Mouse (Mus musculus) embryonic facial prominence, embryonic 10.5 days (tissue): ENCODE data around the gene Adarb2. TPM values are rescaled to one million over a fixed set of nuclear protein-coding genes. Genes with fewer than 3 reads are reported as not detected.

ENCODE experiments used
- DNase-seq: peaks from one replicate; pipeline ENCODE4 v3.0.0-alpha.2; 2017; ENCODE audit warnings: low spot score
- H3K27ac ChIP-seq: fragments of 300-500 bp; sonication (generic); replicated peaks from 2 replicates; pipeline ENCODE4 v1.5.1; 2016; ENCODE audit warnings: mild to moderate bottlenecking
- H3K27me3 ChIP-seq: fragments of 300-500 bp; sonication (generic); replicated peaks from 2 replicates; pipeline ENCODE4 v1.6.1; 2016; ENCODE audit warnings: low read depth, mild to moderate bottlenecking; ENCODE audit not compliant: poor library complexity, severe bottlenecking
- H3K36me3 ChIP-seq: fragments of 300-500 bp; sonication (generic); replicated peaks from 2 replicates; pipeline ENCODE4 v1.6.1; 2016; ENCODE audit warnings: mild to moderate bottlenecking, moderate library complexity
- H3K4me1 ChIP-seq: fragments of 300-500 bp; sonication (generic); 2 replicates; pipeline ENCODE4 v1.6.1; 2016
- H3K4me3 ChIP-seq: fragments of 300-500 bp; sonication (generic); 2 replicates; pipeline ENCODE4 v1.5.1; 2016; ENCODE audit warnings: mild to moderate bottlenecking, moderate library complexity
- H3K9me3 ChIP-seq: fragments of 300-500 bp; sonication (generic); 2 replicates; pipeline ENCODE4 v1.6.1; 2016; ENCODE audit warnings: mild to moderate bottlenecking
- WGBS: fragments of 180-500 bp; shearing (Covaris S2); methylation state at CpG from one replicate; pipeline ENCODE4 v1.1.7; 2016; 5-methylcytosine and 5-hydroxymethylcytosine counted together
- polyA plus RNA-seq: library from polyadenylated mRNA; unstranded; fragments of >200 nt; fragmentation: Nextera tagmentation; extraction: Ambion mirVana; gene quantifications from 2 replicates; pipeline ENCODE4 v1.2.1, GENCODE M21; 2016

Gene Adarb2
- polyA plus RNA-seq, 1 experiment from 2014 or later = 2.6 TPM

DNA sequence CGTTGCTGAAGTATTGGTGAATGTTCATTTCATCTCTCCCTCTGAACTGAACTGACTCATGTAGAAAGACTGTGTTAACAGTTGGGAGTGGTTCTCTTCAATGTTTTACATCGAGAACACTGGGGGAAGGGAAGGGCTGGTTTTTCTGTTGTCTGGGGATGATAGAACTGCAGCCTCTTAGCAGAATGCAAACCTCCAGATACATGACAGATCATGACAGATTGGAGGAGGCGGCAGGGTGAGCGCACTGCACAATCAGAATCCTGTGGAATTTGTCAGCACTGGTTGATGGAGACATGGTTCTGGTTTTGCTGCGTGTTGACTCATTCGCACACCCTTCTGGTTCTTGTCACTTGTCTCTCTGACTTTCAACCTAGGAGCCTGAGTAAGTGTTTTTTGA, 203.4 kb downstream of the Adarb2 start:
- 88% methylated on average over 6 of the region's 6 CpGs for WGBS
- Histone ChIP-seq H3K36me3 (no peaks in the 10 kb centered on the region), H3K9me3 (no peaks in the 10 kb centered on the region), H3K4me1 (no peaks in the 10 kb centered on the region), H3K4me3 (no peak overlapping the region), H3K27me3 (no peaks in the 10 kb centered on the region), H3K27ac (no peak overlapping the region)
- DNase-seq = no peak

DNA sequence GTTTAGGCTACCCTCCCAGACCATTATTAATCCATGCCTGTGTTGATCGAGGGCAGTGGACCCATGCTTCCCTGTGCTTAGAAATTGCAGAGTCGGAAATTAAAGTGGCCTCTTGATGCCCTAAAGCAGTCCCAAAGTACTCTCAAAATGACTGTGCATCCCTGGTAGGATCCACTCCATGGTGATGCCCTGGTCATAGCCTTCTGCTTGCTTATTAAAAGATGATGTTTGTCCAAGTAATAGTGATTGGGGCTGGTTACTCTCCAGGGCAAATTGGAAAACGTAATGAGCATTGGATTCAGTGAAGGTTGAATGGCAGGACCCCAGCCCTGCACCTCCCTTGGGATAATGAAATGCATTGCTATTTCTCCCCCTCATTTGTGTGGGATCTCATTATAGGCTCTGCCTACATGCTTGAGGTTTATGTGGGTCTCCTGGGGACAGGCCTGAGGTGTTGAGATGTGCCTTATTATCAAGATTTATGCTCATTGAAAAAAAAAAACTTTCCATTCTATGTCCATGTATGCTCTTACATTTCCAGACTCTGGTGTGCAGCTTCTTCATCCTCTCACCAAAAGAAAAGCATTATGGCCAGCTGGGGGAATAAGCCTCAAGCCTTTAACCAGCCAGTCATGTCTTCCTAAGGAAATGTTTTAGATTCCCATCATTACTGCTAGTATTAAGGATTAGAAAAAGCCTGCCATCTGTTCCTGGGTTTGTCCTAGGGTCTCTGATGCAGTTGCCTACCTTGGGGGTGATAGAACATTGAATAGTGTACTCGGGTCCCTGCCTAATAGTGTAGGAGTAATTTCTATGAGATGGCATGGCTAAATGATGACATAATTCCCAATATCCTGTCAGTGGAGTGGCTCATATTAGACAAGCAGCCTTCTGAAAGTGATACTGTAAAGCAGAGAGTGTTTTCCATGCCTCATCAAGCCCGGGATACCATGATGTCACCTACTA, 208.0 kb downstream of the Adarb2 start:
- Histone ChIP-seq H3K9me3 (no peaks in the 10 kb centered on the region), H3K36me3 (no peaks in the 10 kb centered on the region), H3K4me1 (no peaks in the 10 kb centered on the region), H3K27ac (no peak overlapping the region), H3K4me3 (no peak overlapping the region), H3K27me3 (no peaks in the 10 kb centered on the region)
- 75% methylated on average over 5 of the region's 5 CpGs for WGBS
- DNase-seq = no peak

DNA sequence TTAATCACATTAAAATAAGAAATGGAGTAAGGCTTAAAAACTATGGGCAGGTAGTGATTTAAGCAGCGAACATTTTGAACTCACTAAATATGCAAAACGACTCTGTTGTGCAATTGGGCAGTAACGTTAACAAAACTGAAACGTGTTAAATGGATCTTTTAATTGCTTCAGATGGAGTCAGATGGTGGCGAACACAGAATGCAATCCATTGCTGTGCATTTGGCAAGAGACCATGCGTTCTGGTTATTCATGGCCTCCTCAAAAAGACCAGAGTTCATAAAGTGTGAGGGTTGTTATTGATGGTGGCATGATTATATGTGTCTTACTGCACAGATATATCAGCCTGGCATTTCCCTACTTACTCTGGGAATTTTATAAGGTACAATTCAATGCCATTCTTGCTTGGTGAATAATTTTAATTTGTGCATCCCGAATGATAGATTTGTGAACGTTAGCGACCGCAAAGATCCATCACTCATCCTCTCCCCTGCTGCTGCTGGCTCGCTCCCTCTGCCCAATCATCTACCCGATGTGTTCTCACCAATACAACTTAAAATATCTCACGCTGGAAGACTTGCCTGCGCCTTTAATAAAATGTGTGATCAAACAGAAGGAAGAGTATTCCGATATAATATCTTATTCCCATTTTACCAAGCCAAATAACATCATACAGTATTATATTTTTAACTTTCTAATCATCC, 221.5 kb downstream of the Adarb2 start:
- no peaks in the 10 kb centered on the region for H3K36me3 ChIP-seq
- no peak overlapping the region for H3K4me3 ChIP-seq
- no peak for DNase-seq
- no peak overlapping the region for H3K27ac ChIP-seq
- no peaks in the 10 kb centered on the region for H3K4me1 ChIP-seq
- WGBS = 92% methylated on average over 15 of the region's 15 CpGs
- H3K9me3 ChIP-seq = no peaks in the 10 kb centered on the region
- H3K27me3 ChIP-seq = no peaks in the 10 kb centered on the region

DNA sequence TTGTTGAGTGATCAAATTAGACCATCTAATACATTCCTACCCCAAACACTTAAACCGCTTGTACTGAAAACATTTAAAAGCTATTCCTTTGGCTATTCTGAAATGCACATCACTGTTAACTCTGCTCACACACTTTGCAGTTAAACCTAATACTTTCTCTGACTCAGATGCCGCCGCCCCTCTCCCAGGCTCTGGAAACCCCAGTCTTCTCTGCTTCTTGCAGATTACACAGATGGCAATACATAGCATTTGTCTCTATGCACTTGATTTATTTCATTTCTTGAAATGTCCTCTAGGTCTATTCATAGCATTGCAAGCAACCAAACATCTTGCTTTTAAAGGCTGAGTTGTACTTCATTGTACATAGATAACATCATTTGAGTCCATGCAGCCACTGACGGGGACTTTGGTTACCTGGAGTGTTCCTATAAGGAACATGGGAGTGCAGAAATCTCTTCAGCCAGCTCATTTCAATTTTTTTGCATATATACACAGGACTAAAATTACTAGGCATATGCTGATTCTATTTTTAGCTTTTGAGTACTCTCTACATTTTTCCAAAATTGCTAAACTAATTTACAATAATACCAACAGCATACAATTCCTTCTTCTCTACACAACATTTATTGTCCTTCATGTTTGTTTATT, 236.6 kb downstream of the Adarb2 start:
- no peaks in the 10 kb centered on the region for H3K27me3 ChIP-seq
- 94% methylated on average over 4 of the region's 4 CpGs for WGBS
- DNase-seq = no peak
- no peaks in the 10 kb centered on the region for H3K4me1 ChIP-seq
- H3K9me3 ChIP-seq = no peaks in the 10 kb centered on the region
- H3K4me3 ChIP-seq = no peak overlapping the region
- H3K36me3 ChIP-seq = no peaks in the 10 kb centered on the region
- no peak overlapping the region for H3K27ac ChIP-seq

DNA sequence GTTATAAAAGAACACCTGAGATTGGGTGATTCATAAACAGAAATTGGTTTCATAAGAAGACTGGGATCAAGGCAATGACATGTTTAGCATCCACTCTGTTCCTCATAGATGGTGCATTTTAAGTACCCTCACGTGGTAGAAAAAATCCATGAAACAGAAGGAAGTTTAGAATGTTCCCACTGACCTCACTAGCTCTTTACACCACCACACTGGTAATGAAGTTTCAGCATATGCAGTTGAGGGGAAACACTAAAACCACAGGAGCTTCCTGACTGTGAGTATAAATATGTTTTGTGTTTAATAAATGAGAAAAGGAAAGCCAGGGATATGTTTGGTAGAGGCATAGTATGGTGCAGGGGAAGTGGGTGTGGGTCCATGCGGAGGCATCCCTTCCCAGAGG, 242.7 kb downstream of the Adarb2 start:
- WGBS = 87% methylated on average over 2 of the region's 2 CpGs
- Histone ChIP-seq H3K4me3 (no peak overlapping the region), H3K36me3 (no peaks in the 10 kb centered on the region), H3K27ac (no peak overlapping the region), H3K27me3 (no peaks in the 10 kb centered on the region), H3K4me1 (peaks cover 9% of the 10 kb centered on the region), H3K9me3 (no peaks in the 10 kb centered on the region)
- no peak for DNase-seq

DNA sequence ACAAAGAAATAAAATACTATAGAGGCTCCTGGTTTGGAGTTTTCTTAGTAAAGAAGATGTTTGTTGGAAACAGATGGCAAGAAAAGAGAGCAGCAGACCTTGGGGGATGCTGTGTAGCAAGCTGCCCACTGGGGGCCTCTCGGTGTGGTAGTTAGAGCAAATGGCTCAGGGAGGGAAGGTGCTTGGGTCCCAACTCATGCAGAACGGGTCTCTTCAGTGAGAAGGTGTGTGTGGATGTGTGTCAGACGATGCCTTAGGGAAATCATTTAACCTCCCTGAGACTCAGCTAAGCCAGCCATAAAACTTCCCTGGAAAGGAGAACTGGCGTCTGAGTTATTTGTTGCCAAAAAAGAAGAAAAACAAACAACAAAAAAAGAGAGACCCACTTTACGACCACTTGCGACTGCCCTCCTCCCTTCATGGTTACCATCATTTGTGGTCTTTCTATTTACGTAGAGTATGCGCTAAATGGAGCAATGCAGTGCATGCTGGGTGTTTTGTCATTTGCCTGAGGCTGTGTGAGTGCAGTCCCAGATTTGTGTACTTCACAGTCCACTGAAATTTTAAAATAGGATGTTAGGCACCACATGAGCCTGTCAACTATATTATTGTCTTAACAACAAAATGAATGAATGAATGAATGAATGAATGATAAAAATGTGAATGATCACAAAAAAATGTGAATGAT, 245.7 kb downstream of the Adarb2 start:
- Histone ChIP-seq H3K36me3 (no peaks in the 10 kb centered on the region), H3K4me1 (peaks cover 14% of the 10 kb centered on the region), H3K4me3 (no peak overlapping the region), H3K27me3 (no peaks in the 10 kb centered on the region), H3K9me3 (no peaks in the 10 kb centered on the region), H3K27ac (no peak overlapping the region)
- DNase-seq = peak; percentile 11
- WGBS = 73% methylated on average over 8 of the region's 8 CpGs

DNA sequence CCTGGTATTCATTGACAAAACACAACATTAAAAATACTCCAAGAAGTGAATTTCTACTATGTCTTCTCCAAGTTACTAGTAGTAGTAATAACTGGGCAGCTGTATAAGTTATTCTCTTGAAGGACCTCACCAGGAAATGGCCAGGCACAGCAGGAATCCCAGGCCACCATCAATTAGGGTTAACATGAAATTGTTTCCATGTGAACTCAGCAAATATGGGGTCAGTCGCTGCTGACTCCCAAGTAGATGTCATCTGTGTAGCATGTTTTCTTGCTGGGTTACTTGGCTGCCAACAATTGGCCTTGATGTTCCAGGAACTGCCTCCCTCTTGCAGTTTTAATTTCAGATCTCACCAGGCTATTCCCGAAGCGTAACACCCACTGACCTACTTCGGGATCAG, 248.9 kb downstream of the Adarb2 start:
- Histone ChIP-seq H3K27me3 (no peaks in the 10 kb centered on the region), H3K36me3 (no peaks in the 10 kb centered on the region), H3K4me3 (no peak overlapping the region), H3K9me3 (no peaks in the 10 kb centered on the region), H3K27ac (no peak overlapping the region), H3K4me1 (peaks cover 13% of the 10 kb centered on the region)
- 52% methylated on average over 4 of the region's 4 CpGs for WGBS
- DNase-seq = peak; percentile 47

DNA sequence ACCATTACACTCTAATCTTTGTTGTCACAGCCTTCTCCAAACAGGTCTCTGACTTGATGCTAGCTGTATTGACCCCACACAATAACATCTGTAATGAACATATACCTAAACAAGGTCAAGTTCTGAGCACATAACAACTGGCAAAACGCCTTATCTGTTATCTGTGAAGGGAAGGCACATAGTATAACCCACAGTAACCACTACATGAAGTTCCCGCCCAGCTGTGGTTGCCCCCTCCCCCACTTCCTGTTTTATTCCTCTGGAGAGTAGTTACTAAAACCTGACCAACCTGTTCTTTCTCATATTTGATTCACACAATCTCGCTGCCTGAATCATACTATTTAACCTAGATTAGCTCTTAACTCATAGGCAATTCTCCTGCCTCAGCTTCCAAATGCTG, 254.2 kb downstream of the Adarb2 start:
- Histone ChIP-seq H3K9me3 (no peaks in the 10 kb centered on the region), H3K4me3 (no peak overlapping the region), H3K36me3 (no peaks in the 10 kb centered on the region), H3K27ac (no peak overlapping the region), H3K27me3 (no peaks in the 10 kb centered on the region), H3K4me1 (peaks cover 2% of the 10 kb centered on the region; the same call in 1 of the 2 replicates)
- DNase-seq = no peak
- 83% methylated on average over 3 of the region's 3 CpGs for WGBS

DNA sequence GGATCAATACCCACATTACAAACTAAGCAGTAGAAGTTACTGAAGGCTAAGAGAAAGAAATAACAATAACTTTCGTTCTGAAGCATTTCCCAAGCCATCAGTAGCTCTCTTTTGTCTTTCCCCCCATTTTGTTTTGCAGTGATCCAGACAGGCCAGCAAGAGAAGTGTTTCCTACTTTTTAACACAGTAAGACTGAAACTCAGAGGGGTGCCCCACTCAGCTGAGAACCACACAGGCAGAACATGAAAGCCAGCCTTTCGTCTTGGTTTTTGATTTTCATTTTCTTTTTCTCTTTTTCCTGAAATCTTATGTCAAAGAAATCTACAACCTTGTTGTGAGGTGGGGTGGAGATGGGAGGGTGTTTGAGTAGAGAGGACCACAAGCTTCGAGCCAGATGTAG, 255.2 kb downstream of the Adarb2 start:
- Histone ChIP-seq H3K36me3 (no peaks in the 10 kb centered on the region), H3K9me3 (no peaks in the 10 kb centered on the region), H3K27me3 (no peaks in the 10 kb centered on the region), H3K4me3 (no peak overlapping the region), H3K27ac (no peak overlapping the region), H3K4me1 (no peaks in the 10 kb centered on the region)
- no peak for DNase-seq
- WGBS = 79% methylated on average over 3 of the region's 3 CpGs

DNA sequence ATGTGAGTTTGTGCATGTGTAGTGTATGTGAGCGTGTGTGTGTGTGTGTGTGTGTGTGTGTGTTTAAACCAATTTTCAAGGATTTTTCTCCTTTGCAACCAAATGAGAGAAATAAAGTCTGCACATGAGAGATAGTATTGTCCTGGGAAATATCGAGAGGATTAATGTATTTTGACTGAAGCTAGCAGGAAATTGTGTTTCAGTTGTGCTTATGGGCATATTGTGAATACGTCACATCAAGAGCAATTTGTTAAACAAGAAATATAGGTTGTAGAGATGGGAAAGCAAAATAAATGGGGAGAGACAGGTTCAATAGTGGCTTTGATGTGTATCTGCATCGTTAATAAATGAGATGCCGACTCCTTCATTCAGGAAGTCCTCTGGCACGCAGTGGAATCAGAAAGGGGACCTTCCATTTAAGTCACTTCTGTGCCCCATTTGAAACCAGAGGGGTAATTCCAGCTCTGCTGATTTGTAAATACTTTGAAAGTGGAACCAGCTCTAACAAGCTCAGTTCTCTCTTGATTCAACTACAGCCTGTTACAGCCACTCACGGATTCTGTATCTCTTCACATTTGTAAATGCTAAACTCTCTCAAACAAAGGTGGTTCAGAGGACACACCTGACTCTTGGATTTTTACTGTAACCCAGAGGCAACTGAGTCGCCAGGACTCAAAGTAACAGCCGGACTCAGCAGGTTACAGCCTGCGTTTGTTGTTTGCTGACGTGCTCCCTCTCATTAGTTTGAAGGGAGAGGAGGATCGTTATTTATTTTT, 265.1 kb downstream of the Adarb2 start:
- DNase-seq = no peak
- WGBS = 81% methylated on average over 12 of the region's 12 CpGs
- no peaks in the 10 kb centered on the region for H3K27me3 ChIP-seq
- H3K4me1 ChIP-seq = no peaks in the 10 kb centered on the region
- H3K36me3 ChIP-seq = no peaks in the 10 kb centered on the region
- no peaks in the 10 kb centered on the region for H3K9me3 ChIP-seq
- no peak overlapping the region for H3K4me3 ChIP-seq
- H3K27ac ChIP-seq = no peak overlapping the region

DNA sequence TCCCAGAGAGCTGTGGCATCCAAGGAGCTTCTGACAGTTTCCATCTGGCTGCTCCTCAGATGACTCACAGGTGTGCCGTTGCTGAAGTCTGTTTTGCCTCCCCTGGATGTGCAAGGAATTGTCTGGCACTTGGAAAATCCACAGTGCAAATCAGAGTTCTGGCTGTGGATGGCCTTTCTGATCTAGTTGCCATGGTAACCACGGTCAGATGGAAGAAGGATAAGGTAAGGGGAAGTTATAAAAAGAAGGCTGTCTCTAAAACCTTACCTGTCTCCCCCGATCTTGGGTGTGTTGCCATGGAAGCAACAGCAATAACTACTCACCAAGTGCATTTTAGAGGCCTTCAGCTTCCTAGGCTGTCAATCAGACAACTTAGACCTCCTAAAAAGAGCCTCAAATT, 273.6 kb downstream of the Adarb2 start:
- WGBS = 82% methylated on average over 3 of the region's 3 CpGs
- no peaks in the 10 kb centered on the region for H3K9me3 ChIP-seq
- no peak for DNase-seq
- H3K4me1 ChIP-seq = no peaks in the 10 kb centered on the region
- no peak overlapping the region for H3K4me3 ChIP-seq
- no peak overlapping the region for H3K27ac ChIP-seq
- H3K27me3 ChIP-seq = no peaks in the 10 kb centered on the region
- H3K36me3 ChIP-seq = no peaks in the 10 kb centered on the region

DNA sequence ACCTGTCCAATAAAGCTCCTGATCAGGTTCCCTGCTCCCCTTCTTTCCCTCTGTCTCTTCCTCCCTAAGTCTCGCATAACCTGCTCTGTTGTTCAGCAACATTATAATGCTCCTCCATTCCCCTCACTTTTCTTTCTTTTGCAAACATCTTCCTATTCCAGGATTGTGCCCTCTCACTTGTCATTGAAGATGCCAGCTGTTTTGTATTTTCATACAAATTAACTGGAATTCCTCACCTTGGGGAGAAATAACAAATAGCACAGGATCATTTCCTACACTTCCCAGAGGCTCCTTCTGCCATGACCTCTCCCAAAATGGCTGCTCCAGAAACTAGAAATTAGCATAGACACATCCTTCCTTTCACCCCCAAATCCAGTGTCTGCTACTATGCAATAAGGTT, 276.1 kb downstream of the Adarb2 start:
- H3K4me1 ChIP-seq = no peaks in the 10 kb centered on the region
- no peaks in the 10 kb centered on the region for H3K36me3 ChIP-seq
- H3K27ac ChIP-seq = no peak overlapping the region
- H3K27me3 ChIP-seq = no peaks in the 10 kb centered on the region
- no peak overlapping the region for H3K4me3 ChIP-seq
- H3K9me3 ChIP-seq = no peaks in the 10 kb centered on the region
- DNase-seq = no peak
- 77% methylated on average over 1 of the region's 1 CpGs for WGBS
